Mouse (Mus musculus) limb, embryonic 13.5 days (tissue): ENCODE measurements around the gene Trim34a. TPM values are rescaled to one million over a fixed set of nuclear protein-coding genes. Genes with fewer than 3 reads are reported as not detected.
"Not testable (repeated sequence)": the region's sequence is repeated elsewhere in the genome, so short reads cannot be mapped to it uniquely, and the experiment has no call there.

Source experiments
- ATAC-seq: fragments of 200-750 bp; cut with Nextera tagmentation; 2 replicates; pipeline ENCODE4 v1.8.0; 2017; ENCODE audit warnings: low read depth, moderate number of reproducible peaks, moderate TSS enrichment; ENCODE audit not compliant: low FRiP score
- H3K27ac ChIP-seq: fragments of 300-500 bp; sonication (generic); 2 replicates; pipeline ENCODE4 v1.5.1; 2015; ENCODE audit warnings: inconsistent platforms, mild to moderate bottlenecking, moderate library complexity
- H3K27me3 ChIP-seq: fragments of 300-500 bp; sonication (generic); 2 replicates; pipeline ENCODE4 v1.6.1; 2015; ENCODE audit warnings: mild to moderate bottlenecking, inconsistent platforms
- H3K36me3 ChIP-seq: fragments of 300-500 bp; sonication (generic); 2 replicates; pipeline ENCODE4 v1.6.1; 2015; ENCODE audit warnings: inconsistent platforms, mild to moderate bottlenecking, moderate library complexity
- H3K4me1 ChIP-seq: fragments of 300-500 bp; sonication (generic); 2 replicates; pipeline ENCODE4 v1.6.1; 2015; ENCODE audit warnings: inconsistent platforms
- H3K4me2 ChIP-seq: fragments of 300-500 bp; sonication (generic); replicated peaks from 2 replicates; pipeline ENCODE4 v1.6.1; 2015; ENCODE audit warnings: inconsistent platforms, mild to moderate bottlenecking, moderate library complexity
- H3K4me3 ChIP-seq: fragments of 300-500 bp; sonication (generic); 2 replicates; pipeline ENCODE4 v1.5.1; 2015; ENCODE audit warnings: moderate library complexity, mild to moderate bottlenecking, inconsistent platforms
- H3K9ac ChIP-seq: fragments of 300-500 bp; sonication (generic); 2 replicates; pipeline ENCODE4 v1.6.1; 2015; ENCODE audit warnings: mild to moderate bottlenecking, inconsistent platforms
- H3K9me3 ChIP-seq: fragments of 300-500 bp; sonication (generic); 2 replicates; pipeline ENCODE4 v1.6.1; 2016; ENCODE audit warnings: inconsistent platforms
- WGBS: fragments of 180-500 bp; shearing (Covaris S2); methylation state at CpG from one replicate; pipeline ENCODE4 v1.1.7; 2015; 5-methylcytosine and 5-hydroxymethylcytosine counted together
- polyA plus RNA-seq: library from polyadenylated mRNA; unstranded; fragments of >200 nt; fragmentation: Nextera tagmentation; extraction: Ambion mirVana; gene quantifications from 2 replicates; pipeline ENCODE4 v1.2.1, GENCODE M21; 2015

Gene Trim34a
- 1.4 TPM in 2 replicates for polyA plus RNA-seq

DNA sequence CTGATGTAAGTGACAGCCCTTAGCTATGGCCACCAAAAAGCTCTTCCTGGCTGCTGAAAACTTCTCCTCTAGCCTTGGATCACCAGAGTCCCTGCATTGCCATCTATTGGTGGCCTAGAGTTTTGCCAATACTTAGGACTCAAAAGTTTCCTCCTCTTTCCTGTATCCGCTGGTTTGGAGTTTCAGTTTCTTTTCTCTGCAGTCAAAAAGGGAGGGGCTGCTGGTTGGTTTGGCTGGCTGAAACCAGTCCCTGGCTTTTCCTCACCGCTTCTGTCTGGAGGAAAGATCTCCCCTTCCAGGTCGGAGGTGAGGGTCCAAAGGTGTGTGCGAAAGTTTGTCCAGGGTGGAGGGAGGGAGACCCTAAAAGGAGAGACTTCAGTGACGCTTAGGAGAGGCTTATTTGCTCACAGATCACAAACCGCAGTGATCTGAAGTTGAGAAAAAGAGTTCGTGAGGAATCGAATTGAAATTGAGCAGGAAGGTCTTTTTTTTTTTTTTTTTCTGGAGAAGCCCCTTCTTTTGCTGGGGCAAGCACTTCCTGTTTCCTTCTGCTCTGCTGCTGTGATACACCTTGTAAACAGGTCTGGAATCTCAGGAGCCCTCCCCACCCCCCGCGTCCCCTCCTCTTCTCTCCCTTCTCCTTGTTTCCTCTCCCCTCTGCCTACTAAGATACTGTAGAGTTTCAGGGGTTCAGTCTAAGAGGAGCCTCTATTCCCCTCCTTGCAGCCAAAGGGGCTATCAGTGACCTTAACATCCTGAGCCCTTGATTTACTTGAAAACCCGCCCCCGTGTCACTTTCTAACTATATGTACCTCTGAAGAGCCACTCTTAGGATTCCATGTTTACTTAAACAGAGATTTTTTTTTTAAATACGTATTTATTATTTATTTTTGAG lies at the start of gene Trim34a:
Trim34a (plus strand) TSS at position 171 of the 895 bp plus-strand sequence.
- H3K36me3 ChIP-seq: no peaks in the 10 kb centered on the region
- ATAC-seq: peak; percentile 86
- H3K9me3 ChIP-seq: no peaks in the 10 kb centered on the region
- H3K4me3 ChIP-seq: peak within 1 kb of the TSS; percentile 54
- H3K9ac ChIP-seq: peak within 1 kb of the TSS; percentile 74
- no peaks in the 10 kb centered on the region for H3K4me1 ChIP-seq
- no peak within 1 kb of the TSS; the same call in 1 of the 2 replicates for H3K27ac ChIP-seq
- 9% methylated on average over 13 of the region's 13 CpGs for WGBS
- no peaks in the 10 kb centered on the region for H3K27me3 ChIP-seq
- H3K4me2 ChIP-seq: peak within 1 kb of the TSS; percentile 64

DNA sequence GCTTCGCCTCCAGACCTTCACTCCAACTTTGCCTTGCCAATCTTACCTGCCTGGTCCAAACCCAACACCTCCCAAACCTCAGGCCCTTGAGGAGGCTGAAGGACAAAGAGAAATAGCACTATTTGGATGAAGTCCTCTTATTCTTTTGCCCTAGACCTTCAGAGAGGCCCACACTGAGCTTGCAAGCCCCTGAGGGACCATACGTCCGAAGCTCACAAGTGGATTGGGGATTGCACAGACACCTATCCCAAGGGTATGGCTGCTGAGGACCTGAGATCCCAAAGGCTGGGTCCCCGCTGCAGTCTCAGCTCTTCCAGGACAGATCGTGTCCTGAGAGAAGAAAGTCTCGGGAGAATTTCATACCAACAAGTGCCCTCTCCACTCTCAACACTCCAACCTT lies 48.4 kb upstream of the Trim34a start, which contains the start of gene Olfr649:
Olfr649 (minus strand) TSS at position 101 of the 400 bp plus-strand sequence.
- H3K36me3 ChIP-seq: no peaks in the 10 kb centered on the region
- no peaks in the 10 kb centered on the region for H3K27me3 ChIP-seq
- no peaks in the 10 kb centered on the region for H3K4me1 ChIP-seq
- 84% methylated on average over 6 of the region's 6 CpGs for WGBS
- H3K9ac ChIP-seq: no peak within 1 kb of the TSS
- no peak within 1 kb of the TSS for H3K4me3 ChIP-seq
- H3K9me3 ChIP-seq: no peaks in the 10 kb centered on the region
- no peak within 1 kb of the TSS for H3K27ac ChIP-seq
- no peak within 1 kb of the TSS for H3K4me2 ChIP-seq
- no peak for ATAC-seq

DNA sequence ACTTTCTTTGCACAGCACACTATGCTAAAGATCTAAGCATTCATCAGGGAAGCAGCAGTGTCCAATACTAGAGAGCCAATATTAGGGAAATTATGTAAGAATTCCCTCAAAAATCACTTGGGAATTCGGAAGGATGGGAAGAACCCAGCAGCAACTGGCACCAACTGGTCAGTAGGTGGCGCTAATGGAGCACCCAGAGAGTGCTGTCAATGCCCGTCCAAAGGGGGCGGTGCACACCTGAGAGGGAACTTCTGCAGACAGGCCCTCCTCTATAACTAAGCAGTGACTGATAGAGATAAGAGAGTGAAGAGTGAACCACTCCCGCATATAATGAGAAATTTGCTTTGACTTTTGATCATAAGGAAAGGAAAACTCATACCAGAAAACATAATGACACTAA lies 44.4 kb upstream of the Trim34a start:
- no peak overlapping the region for H3K27ac ChIP-seq
- WGBS: 5% methylated on average over 5 of the region's 5 CpGs
- ATAC-seq: no peak

GRCm38 (mm10) chr7:104206197-104206596 lies 38.1 kb upstream of the Trim34a start:
- H3K36me3 ChIP-seq: no peaks in the 10 kb centered on the region
- H3K27ac ChIP-seq: no peak overlapping the region
- no peak overlapping the region for H3K9ac ChIP-seq
- H3K9me3 ChIP-seq: no peaks in the 10 kb centered on the region
- 91% methylated on average over 7 of the region's 7 CpGs for WGBS
- H3K4me1 ChIP-seq: no peaks in the 10 kb centered on the region
- no peak overlapping the region for H3K4me2 ChIP-seq
- H3K27me3 ChIP-seq: no peaks in the 10 kb centered on the region
- ATAC-seq: no peak
- no peak overlapping the region for H3K4me3 ChIP-seq

More for the DNA sequence above, 44.4 kb upstream of the Trim34a start:
- H3K4me3 ChIP-seq: no peak overlapping the region
- no peaks in the 10 kb centered on the region for H3K27me3 ChIP-seq
- no peaks in the 10 kb centered on the region for H3K9me3 ChIP-seq
- no peak overlapping the region for H3K4me2 ChIP-seq
- no peak overlapping the region for H3K9ac ChIP-seq
- no peaks in the 10 kb centered on the region for H3K4me1 ChIP-seq
- H3K36me3 ChIP-seq: no peaks in the 10 kb centered on the region

DNA sequence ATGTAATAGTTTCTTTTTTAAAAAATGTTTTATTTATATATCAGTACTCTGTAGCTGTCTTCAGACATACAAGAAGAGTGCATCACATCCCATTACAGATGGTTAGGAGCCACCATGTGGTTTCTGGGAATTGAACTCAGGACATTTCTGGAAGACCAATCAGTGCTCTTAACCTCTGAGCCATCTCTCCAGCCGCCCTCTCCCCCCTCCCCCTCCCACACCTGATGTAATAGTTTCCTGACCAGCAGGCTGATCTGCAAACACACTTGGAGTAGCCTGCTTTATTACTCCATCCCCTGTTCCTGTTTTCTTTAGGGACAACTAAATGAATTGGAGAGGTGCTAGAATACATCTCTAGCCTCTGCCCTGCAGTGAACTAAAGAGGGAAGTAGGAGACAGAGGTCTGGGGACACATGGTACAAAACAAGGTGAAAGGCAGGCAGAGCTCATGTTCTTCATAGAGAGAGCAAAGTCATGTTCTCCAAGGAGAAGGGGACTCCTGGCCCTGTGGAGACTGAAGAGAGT lies 28.2 kb upstream of the Trim34a start:
- no peak overlapping the region for H3K27ac ChIP-seq
- no peak overlapping the region for H3K9ac ChIP-seq
- no peak for ATAC-seq
- H3K4me3 ChIP-seq: no peak overlapping the region
- no peak overlapping the region for H3K4me2 ChIP-seq
- WGBS: 36% methylated on average over 1 of the region's 1 CpGs
- H3K36me3 ChIP-seq: no peaks in the 10 kb centered on the region
- H3K9me3 ChIP-seq: no peaks in the 10 kb centered on the region
- H3K27me3 ChIP-seq: no peaks in the 10 kb centered on the region
- H3K4me1 ChIP-seq: peaks cover 6% of the 10 kb centered on the region; the same call in 1 of the 2 replicates

- WGBS: 70% methylated on average over 2 of the region's 2 CpGs
- no peak overlapping the region for H3K27ac ChIP-seq
- H3K27me3 ChIP-seq: no peaks in the 10 kb centered on the region
- no peak overlapping the region for H3K4me2 ChIP-seq
- H3K4me1 ChIP-seq: peaks cover 6% of the 10 kb centered on the region; the same call in 1 of the 2 replicates
- H3K9ac ChIP-seq: no peak overlapping the region
- no peaks in the 10 kb centered on the region for H3K36me3 ChIP-seq
- H3K9me3 ChIP-seq: no peaks in the 10 kb centered on the region
- no peak overlapping the region for H3K4me3 ChIP-seq
- ATAC-seq: no peak
Measured at GRCm38 (mm10) chr7:104217881-104218280, 26.4 kb upstream of the Trim34a start.

GRCm38 (mm10) chr7:104218701-104219569 lies 25.3 kb upstream of the Trim34a start, which contains the start of gene Trim6:
Gene Trim6, plus strand, starts transcription at chr7:104218793.
- Histone ChIP-seq H3K9me3 (no peaks in the 10 kb centered on the region), H3K4me2 (peak within 1 kb of the TSS; percentile 63), H3K4me3 (peak within 1 kb of the TSS; percentile 40), H3K4me1 (peaks cover 6% of the 10 kb centered on the region; the same call in 1 of the 2 replicates), H3K27ac (no peak within 1 kb of the TSS), H3K36me3 (no peaks in the 10 kb centered on the region), H3K27me3 (no peaks in the 10 kb centered on the region), H3K9ac (peak within 1 kb of the TSS; percentile 45)
- 2% methylated on average over 37 of the region's 37 CpGs for WGBS
- peak; percentile 71; the same call in 1 of the 2 replicates for ATAC-seq

- Histone ChIP-seq H3K4me1 (no peaks in the 10 kb centered on the region), H3K36me3 (no peaks in the 10 kb centered on the region), H3K9me3 (no peaks in the 10 kb centered on the region), H3K27ac (no peak overlapping the region), H3K27me3 (no peaks in the 10 kb centered on the region), H3K9ac (no peak overlapping the region), H3K4me3 (no peak overlapping the region), H3K4me2 (no peak overlapping the region)
- no peak for ATAC-seq
- WGBS: 32% methylated on average over 2 of the region's 2 CpGs
Measured at GRCm38 (mm10) chr7:104231203-104231602, 13.1 kb upstream of the Trim34a start.

DNA sequence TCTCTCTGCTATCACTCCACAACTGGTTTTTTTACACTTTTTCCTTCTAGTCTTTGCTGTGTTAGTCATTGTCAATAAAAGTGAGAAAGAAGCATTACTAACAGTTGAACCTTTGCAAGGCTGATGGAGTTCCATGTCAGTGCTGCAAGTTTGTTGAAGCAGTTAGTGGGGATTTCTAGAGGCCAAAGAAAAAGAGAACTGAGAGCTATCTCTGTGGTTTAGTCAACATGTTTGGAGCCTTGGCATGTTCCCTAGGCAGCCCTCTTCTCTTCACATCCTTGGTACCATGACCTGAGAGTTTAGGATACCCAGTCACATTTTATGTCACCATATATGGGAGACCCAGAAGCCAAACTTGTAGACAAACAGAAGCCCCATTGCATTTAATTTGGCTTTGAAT lies 3.4 kb upstream of the Trim34a start:
- Histone ChIP-seq H3K9ac (no peak overlapping the region), H3K27me3 (no peaks in the 10 kb centered on the region), H3K4me2 (no peak overlapping the region), H3K9me3 (no peaks in the 10 kb centered on the region), H3K27ac (no peak overlapping the region), H3K4me3 (no peak overlapping the region), H3K4me1 (no peaks in the 10 kb centered on the region), H3K36me3 (no peaks in the 10 kb centered on the region)
- ATAC-seq: no peak

DNA sequence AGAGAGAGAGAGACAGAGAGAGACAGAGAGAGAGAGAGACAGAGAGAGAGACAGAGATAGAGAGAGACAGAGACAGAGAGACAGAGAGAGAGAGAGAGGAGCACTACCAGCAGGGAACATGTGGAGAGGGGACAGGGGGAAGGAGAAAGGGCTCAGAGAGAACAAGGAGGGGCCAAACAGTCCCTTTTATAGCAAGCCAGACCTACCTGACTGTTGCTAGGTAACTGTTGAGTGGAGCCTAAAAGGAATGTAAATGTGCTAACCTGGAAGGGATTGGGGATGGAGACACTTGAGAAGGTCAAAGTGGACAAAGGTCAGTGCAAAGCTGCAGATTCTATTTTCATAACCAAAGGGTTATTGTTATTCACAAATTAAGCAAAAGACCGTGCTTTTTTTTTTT lies 641 bp upstream of the Trim34a start:
- no peaks in the 10 kb centered on the region for H3K27me3 ChIP-seq
- H3K9me3 ChIP-seq: no peaks in the 10 kb centered on the region
- no peak overlapping the region for H3K9ac ChIP-seq
- no peak for ATAC-seq
- no peaks in the 10 kb centered on the region for H3K4me1 ChIP-seq
- H3K27ac ChIP-seq: no peak overlapping the region
- H3K4me3 ChIP-seq: no peak overlapping the region
- H3K36me3 ChIP-seq: no peaks in the 10 kb centered on the region
- H3K4me2 ChIP-seq: no peak overlapping the region
- 69% methylated on average over 1 of the region's 1 CpGs for WGBS

DNA sequence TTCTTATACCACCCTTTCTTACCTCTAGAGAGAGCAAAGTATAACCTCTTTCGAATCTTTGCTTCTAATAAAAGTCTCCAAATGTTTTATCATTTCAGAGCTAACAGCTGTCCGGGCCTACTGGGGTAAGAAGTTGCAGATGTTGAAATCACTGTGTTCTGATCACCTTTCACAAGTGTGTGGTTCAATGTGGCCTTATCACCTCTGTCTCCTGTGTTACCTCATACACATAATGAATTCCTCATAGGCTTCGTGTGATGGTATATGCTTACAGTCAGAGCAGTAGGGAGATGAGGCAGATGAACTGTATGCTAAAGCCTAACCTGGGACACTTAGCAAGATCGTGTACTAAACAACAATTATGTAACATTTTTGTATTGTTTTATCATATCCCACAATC lies 16.1 kb downstream of the Trim34a start:
- not testable (repeated sequence) for H3K27me3 ChIP-seq, H3K27ac ChIP-seq, H3K4me1 ChIP-seq, H3K36me3 ChIP-seq, ATAC-seq, H3K9ac ChIP-seq, H3K4me3 ChIP-seq, H3K4me2 ChIP-seq, H3K9me3 ChIP-seq
- WGBS: 77% methylated on average over 4 of the region's 4 CpGs

GRCm38 (mm10) chr7:104265335-104265734 lies 21.1 kb downstream of the Trim34a start:
- not testable (repeated sequence) for H3K9me3 ChIP-seq, ATAC-seq, H3K4me2 ChIP-seq, H3K9ac ChIP-seq, H3K4me1 ChIP-seq, H3K27me3 ChIP-seq, H3K4me3 ChIP-seq, H3K27ac ChIP-seq, H3K36me3 ChIP-seq
- 76% methylated on average over 5 of the region's 5 CpGs for WGBS
